Mouse (Mus musculus): ENCODE results near the gene Ptpn11.

DNA sequence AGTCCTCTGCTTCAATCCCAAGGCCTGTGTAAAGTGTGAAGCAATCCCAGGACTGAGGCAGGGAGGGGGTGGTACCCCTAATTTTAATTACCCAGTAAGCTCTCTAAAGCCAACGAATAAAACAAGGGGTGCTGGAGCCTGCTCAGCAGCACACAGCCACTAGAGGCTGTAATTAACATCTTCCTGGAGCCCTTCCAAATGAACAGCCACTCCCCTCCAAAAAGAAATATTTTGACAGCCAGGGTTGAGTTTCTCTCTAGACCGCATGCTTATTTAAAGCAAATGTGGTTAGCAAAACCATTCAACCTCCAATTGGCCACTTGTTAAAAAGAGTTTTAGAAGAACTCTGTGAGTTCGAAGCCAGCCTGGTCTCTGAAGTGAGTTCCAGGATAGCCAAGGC is 97.9 kb downstream of the Ptpn11 start:
- TF ChIP-seq CTCF (IDR thresholded peaks at IDR 0.05; ENCODE audit: borderline replicate concordance, insufficient read depth, low read depth, low read length), result no peak
- no peak for TF ChIP-seq POLR2A (IDR thresholded peaks at IDR 0.05; ENCODE audit: borderline replicate concordance, insufficient read depth, low read length)
